Mouse (Mus musculus) embryonic facial prominence, embryonic 11.5 days (tissue): ENCODE data around the gene Foxp4. TPM values are rescaled to one million over a fixed set of nuclear protein-coding genes. Genes with fewer than 3 reads are reported as not detected.

ENCODE experiments used
- ATAC-seq: fragments of 200-750 bp; cut with Nextera tagmentation; replicated peaks from 2 replicates; pipeline ENCODE4 v1.8.0; 2017; ENCODE audit warnings: low read depth; ENCODE audit not compliant: insufficient number of reproducible peaks, low FRiP score, low TSS enrichment
- DNase-seq: peaks from one replicate; pipeline ENCODE4 v3.0.0-alpha.2; 2015; ENCODE audit warnings: low spot score
- H3K27ac ChIP-seq: fragments of 300-500 bp; sonication (generic); replicated peaks from 2 replicates; pipeline ENCODE4 v1.5.1; 2014; ENCODE audit warnings: mild to moderate bottlenecking, low read depth, low read length, control low read depth
- H3K27me3 ChIP-seq: fragments of 300-500 bp; sonication (generic); 2 replicates; pipeline ENCODE4 v1.6.1; 2014; ENCODE audit warnings: mild to moderate bottlenecking, low read length, moderate library complexity, mixed read lengths; ENCODE audit not compliant: control insufficient read depth, insufficient read depth
- H3K36me3 ChIP-seq: fragments of 300-500 bp; sonication (generic); replicated peaks from 2 replicates; pipeline ENCODE4 v1.6.1; 2014; ENCODE audit warnings: low read depth, mild to moderate bottlenecking, low read length, moderate library complexity, mixed read lengths; ENCODE audit not compliant: control insufficient read depth, insufficient read depth
- H3K4me1 ChIP-seq: fragments of 300-500 bp; sonication (generic); 2 replicates; pipeline ENCODE4 v1.6.1; 2014; ENCODE audit warnings: low read length, mixed read lengths; ENCODE audit not compliant: control insufficient read depth, insufficient read depth
- H3K4me2 ChIP-seq: fragments of 300-500 bp; sonication (generic); 2 replicates; pipeline ENCODE4 v1.6.1; 2014; ENCODE audit warnings: low read depth, mild to moderate bottlenecking, control low read depth, low read length, moderate library complexity
- H3K4me3 ChIP-seq: fragments of 300-500 bp; sonication (generic); 2 replicates; pipeline ENCODE4 v1.5.1; 2014; ENCODE audit warnings: low read depth, low read length, control low read depth
- H3K9ac ChIP-seq: fragments of 300-500 bp; sonication (generic); replicated peaks from 2 replicates; pipeline ENCODE4 v1.6.1; 2014; ENCODE audit warnings: mild to moderate bottlenecking, control low read depth, low read length
- H3K9me3 ChIP-seq: fragments of 300-500 bp; sonication (generic); replicated peaks from 2 replicates; pipeline ENCODE4 v1.6.1; 2016; ENCODE audit warnings: mild to moderate bottlenecking, low read length, inconsistent platforms, mixed read lengths; ENCODE audit not compliant: control insufficient read depth
- WGBS: fragments of 180-500 bp; shearing (Covaris S2); extraction: QIAGEN DNeasy Blood & Tissue Kit; methylation state at CpG from one replicate; pipeline ENCODE4 v1.1.7; 2014; 5-methylcytosine and 5-hydroxymethylcytosine counted together
- polyA plus RNA-seq: library from polyadenylated mRNA; unstranded; fragments of >200 nt; fragmentation: Nextera tagmentation; extraction: Ambion mirVana; gene quantifications from 2 replicates; pipeline ENCODE4 v1.2.1, GENCODE M21; 2014

Foxp4 gene
- polyA plus RNA-seq, 1 experiment from 2014 or later: 29.0 TPM

DNA sequence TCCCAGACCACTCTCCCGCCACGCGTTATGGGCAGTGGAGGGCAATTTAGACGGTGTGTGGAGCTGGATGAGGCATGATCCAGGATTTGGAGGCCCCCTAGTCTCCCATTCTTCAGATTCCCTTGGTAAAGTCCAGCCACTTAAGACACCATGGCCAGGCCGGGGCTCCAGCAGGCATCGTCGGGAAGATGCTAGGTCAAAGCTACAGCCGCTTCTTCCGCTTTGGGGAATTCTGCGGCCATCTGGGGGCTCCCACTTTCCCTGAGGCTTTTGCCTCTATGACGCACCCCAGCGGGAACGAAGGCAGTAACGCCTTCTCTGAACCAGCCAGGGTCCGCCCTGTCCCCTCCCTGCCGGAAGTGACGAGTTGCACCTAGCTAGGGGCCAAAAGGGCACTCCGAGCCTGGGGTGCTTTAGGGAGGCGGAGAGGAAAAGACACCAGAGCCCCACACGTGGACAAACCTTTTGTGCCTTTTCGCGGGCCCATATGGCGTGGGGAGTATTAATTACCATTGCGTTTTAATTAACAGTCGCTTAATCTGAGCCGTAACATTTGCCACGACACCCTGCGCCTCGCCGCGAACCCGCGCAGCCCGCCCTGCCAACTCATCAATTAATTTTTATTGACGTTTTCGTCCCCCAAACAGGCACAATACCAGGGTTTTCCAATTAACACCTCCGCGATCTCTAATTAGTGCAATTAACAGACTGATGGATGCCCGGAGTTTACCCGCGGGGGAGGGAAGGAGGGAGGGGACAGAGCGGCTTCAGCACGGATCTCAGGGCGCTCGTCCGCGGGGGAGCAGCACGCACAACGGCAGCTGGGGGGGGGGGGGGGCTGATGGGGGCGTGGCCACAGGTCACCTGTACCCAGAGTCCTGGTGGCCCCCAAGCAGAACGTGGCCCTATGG is 15.1 kb downstream of the Foxp4 start:
- peak; percentile 60 for DNase-seq
- peak overlapping the region; percentile 16 for H3K4me3 ChIP-seq
- 10% methylated on average over 51 of the region's 51 CpGs for WGBS
- H3K9me3 ChIP-seq: no peaks in the 10 kb centered on the region
- H3K4me2 ChIP-seq: peak overlapping the region; percentile 54
- peaks cover 32% of the 10 kb centered on the region for H3K4me1 ChIP-seq
- no peak overlapping the region for H3K27ac ChIP-seq
- no peak for ATAC-seq
- H3K27me3 ChIP-seq: no peaks in the 10 kb centered on the region
- no peaks in the 10 kb centered on the region for H3K36me3 ChIP-seq
- H3K9ac ChIP-seq: no peak overlapping the region; the same call in 1 of the 2 replicates

DNA sequence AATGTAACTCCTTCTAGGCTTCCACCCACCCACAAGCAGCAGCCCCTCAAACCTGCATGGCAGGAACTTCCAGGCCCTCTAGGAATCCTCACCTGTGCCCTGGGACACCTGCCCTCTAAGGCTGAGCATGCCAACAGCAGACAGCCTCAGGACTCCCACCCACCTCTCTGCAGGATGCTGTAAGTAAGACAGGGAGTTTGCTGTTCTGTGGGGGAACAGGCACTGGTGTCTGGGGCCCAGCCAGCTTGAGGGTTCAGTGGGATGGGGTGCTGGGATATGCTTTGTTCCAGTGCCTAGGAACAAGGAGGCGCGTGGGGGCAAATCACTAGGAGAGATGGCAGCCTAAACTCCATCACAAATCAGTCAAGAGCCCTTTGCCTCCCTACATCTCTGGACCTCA is 16.4 kb downstream of the Foxp4 start:
- Histone ChIP-seq H3K4me3 (no peak overlapping the region), H3K4me2 (0 out of 2 replicates have a peak overlapping the region, but pooled peaks have one; percentile 5), H3K9ac (no peak overlapping the region; the same call in 1 of the 2 replicates), H3K27ac (peak overlapping the region; percentile 41; the same call in 1 of the 2 replicates), H3K9me3 (no peaks in the 10 kb centered on the region), H3K27me3 (no peaks in the 10 kb centered on the region), H3K4me1 (peaks cover 34% of the 10 kb centered on the region), H3K36me3 (no peaks in the 10 kb centered on the region; the same call in 1 of the 2 replicates)
- 84% methylated on average over 2 of the region's 2 CpGs for WGBS
- ATAC-seq (no peak), DNase-seq (no peak)

DNA sequence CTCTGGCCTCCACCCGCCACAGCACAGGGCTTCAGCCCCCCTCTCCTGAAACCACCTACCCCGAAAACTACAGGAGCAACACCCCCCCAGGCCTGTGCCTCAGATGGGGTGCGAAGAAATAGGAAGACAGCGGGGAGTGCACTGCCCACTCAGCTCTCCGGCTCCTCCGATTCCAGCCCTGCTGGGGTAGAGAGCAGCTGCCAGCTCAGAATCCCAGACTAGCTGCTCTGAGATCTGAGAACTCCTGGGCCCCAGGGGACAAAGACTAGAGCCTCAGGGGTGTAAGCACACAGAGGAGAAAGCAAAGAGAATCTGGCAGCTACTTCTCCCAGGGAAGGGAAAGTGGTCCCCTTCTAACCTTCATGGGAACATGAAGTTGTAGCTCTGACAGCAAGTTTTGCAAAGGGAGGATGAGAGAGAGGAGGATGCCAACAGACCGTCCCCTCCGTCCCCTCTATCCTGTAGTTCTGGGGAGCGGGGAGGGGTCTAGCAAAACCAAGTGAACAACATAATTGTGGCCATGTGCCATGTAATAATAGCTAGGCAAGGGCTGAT is 17.0 kb downstream of the Foxp4 start:
- peak; percentile 57 for DNase-seq
- H3K27me3 ChIP-seq: no peaks in the 10 kb centered on the region
- peak overlapping the region; percentile 41; the same call in 1 of the 2 replicates for H3K27ac ChIP-seq
- H3K36me3 ChIP-seq: peaks cover 4% of the 10 kb centered on the region
- no peak overlapping the region for H3K4me3 ChIP-seq
- ATAC-seq: 0 out of 2 replicates have a peak, but pooled peaks have one; percentile 21
- H3K9me3 ChIP-seq: no peaks in the 10 kb centered on the region
- no peak overlapping the region for H3K4me2 ChIP-seq
- H3K4me1 ChIP-seq: peaks cover 34% of the 10 kb centered on the region
- 33% methylated on average over 9 of the region's 9 CpGs for WGBS
- H3K9ac ChIP-seq: no peak overlapping the region; the same call in 1 of the 2 replicates

GRCm38 (mm10) chr17:47903846-47904680 is 20.4 kb downstream of the Foxp4 start:
- Histone ChIP-seq H3K9me3 (no peaks in the 10 kb centered on the region), H3K4me2 (peak overlapping the region; percentile 19), H3K27me3 (no peaks in the 10 kb centered on the region), H3K9ac (peak overlapping the region; percentile 34; the same call in 1 of the 2 replicates), H3K4me1 (peaks cover 29% of the 10 kb centered on the region), H3K36me3 (peaks cover 7% of the 10 kb centered on the region), H3K27ac (no peak overlapping the region), H3K4me3 (no peak overlapping the region)
- 24% methylated on average over 35 of the region's 35 CpGs for WGBS
- DNase-seq (no peak), ATAC-seq (no peak)

GRCm38 (mm10) chr17:47901782-47902181 is 22.7 kb downstream of the Foxp4 start:
- Histone ChIP-seq H3K9me3 (no peaks in the 10 kb centered on the region), H3K36me3 (peaks cover 7% of the 10 kb centered on the region), H3K4me2 (no peak overlapping the region), H3K4me3 (no peak overlapping the region), H3K9ac (no peak overlapping the region), H3K4me1 (peaks cover 23% of the 10 kb centered on the region), H3K27ac (no peak overlapping the region), H3K27me3 (no peaks in the 10 kb centered on the region)
- DNase-seq: peak; percentile 58
- no peak for ATAC-seq
- WGBS: 64% methylated on average over 3 of the region's 3 CpGs

GRCm38 (mm10) chr17:47900716-47901115 is 23.7 kb downstream of the Foxp4 start:
- Histone ChIP-seq H3K36me3 (peaks cover 7% of the 10 kb centered on the region), H3K4me1 (peaks cover 22% of the 10 kb centered on the region), H3K27me3 (no peaks in the 10 kb centered on the region), H3K9ac (no peak overlapping the region), H3K4me2 (no peak overlapping the region), H3K27ac (no peak overlapping the region), H3K9me3 (no peaks in the 10 kb centered on the region), H3K4me3 (no peak overlapping the region)
- DNase-seq (no peak), ATAC-seq (no peak)
- 47% methylated on average over 6 of the region's 6 CpGs for WGBS

DNA sequence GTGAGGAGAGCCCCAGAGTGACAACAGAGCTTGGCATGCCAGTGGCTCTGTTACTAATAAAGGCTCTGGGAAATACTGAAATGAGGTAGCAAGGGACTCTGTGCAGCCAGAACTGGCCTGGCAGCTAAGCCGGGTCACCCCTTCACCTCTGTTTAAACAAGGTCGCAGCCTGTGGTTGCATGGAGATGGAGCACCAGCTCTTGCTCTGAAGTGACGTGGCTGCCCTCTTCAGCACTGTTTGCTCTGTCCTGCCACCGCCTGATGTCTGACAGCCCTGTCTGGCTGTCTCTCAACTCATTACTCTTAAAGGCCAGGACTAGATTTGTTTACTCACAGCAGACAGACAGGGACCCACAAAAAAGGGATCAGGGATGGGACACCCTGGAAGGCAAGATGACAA is 25.3 kb downstream of the Foxp4 start:
- DNase-seq (no peak), ATAC-seq (no peak)
- no peak overlapping the region for H3K9ac ChIP-seq

More for the DNA sequence above, 25.3 kb downstream of the Foxp4 start:
- H3K36me3 ChIP-seq: peaks cover 7% of the 10 kb centered on the region
- H3K4me1 ChIP-seq: peaks cover 17% of the 10 kb centered on the region
- no peaks in the 10 kb centered on the region for H3K9me3 ChIP-seq
- H3K4me2 ChIP-seq: no peak overlapping the region
- H3K27me3 ChIP-seq: no peaks in the 10 kb centered on the region
- no peak overlapping the region for H3K4me3 ChIP-seq
- 9% methylated on average over 4 of the region's 4 CpGs for WGBS
- peak overlapping the region; percentile 68; the same call in 1 of the 2 replicates for H3K27ac ChIP-seq
